Mouse (Mus musculus) layer of hippocampus, adult 8-10 months (tissue): ENCODE results near the gene Hapln2. TPM values are rescaled to one million over a fixed set of nuclear protein-coding genes. Genes with fewer than 3 reads are reported as not detected.

Experiments
- DNase-seq, 2 experiments: peaks; one replicate each; pipeline ENCODE4 v3.0.0; 2022; ENCODE audit warnings: low spot score in 2 of 2
- total RNA-seq, 4 experiments: library from RNA; stranded (reverse); gene quantifications; 2 replicates each; pipeline ENCODE4 v1.2.4; 2022

Hapln2 gene
- total RNA-seq, 4 experiments from 2014 or later, result 26.0 to 34.3 (median 29.3) TPM

GRCm38 (mm10) chr3:88005822-88006786 is 21.3 kb downstream of the Hapln2 start:
- DNase-seq, result no peak

GRCm38 (mm10) chr3:88002291-88002976 is 24.9 kb downstream of the Hapln2 start:
- no peak for DNase-seq

GRCm38 (mm10) chr3:88000816-88001595 is 26.4 kb downstream of the Hapln2 start:
- DNase-seq, result no peak

GRCm38 (mm10) chr3:88000181-88000580 is 27.2 kb downstream of the Hapln2 start, which contains the start of gene Bcan:
Gene Bcan (minus strand): TSS chr3:88000230.
- DNase-seq, result peak; percentile 51 to 54

- DNase-seq, result no peak
These were observed 28.0 kb downstream of the Hapln2 start for GRCm38 (mm10) chr3:87999243-87999895.

- DNase-seq, result peak in 1 of 2 experiments; percentile 74
These were observed 28.6 kb downstream of the Hapln2 start for GRCm38 (mm10) chr3:87998747-87999146.

GRCm38 (mm10) chr3:87996971-87997614 is 30.3 kb downstream of the Hapln2 start:
- DNase-seq, result no peak

GRCm38 (mm10) chr3:87996401-87996800 is 31.0 kb downstream of the Hapln2 start:
- no peak for DNase-seq

GRCm38 (mm10) chr3:87995331-87995730 is 32.1 kb downstream of the Hapln2 start:
- DNase-seq, result no peak

- DNase-seq, result no peak
These were observed 33.9 kb downstream of the Hapln2 start for GRCm38 (mm10) chr3:87993436-87993835.

- DNase-seq, result no peak
These were observed 37.4 kb downstream of the Hapln2 start for GRCm38 (mm10) chr3:87989935-87990334.

GRCm38 (mm10) chr3:87988068-87988467 is 39.3 kb downstream of the Hapln2 start:
- DNase-seq, result no peak

GRCm38 (mm10) chr3:87987633-87988032 is 39.8 kb downstream of the Hapln2 start:
- DNase-seq, result no peak

- peak; percentile 86 to 92 for DNase-seq
These were observed 40.5 kb downstream of the Hapln2 start for GRCm38 (mm10) chr3:87986868-87987267.

GRCm38 (mm10) chr3:87985505-87986320 is 41.7 kb downstream of the Hapln2 start:
- DNase-seq, result no peak

GRCm38 (mm10) chr3:87984094-87984493 is 43.3 kb downstream of the Hapln2 start:
- no peak for DNase-seq

- no peak for DNase-seq
These were observed 43.8 kb downstream of the Hapln2 start for GRCm38 (mm10) chr3:87983627-87984026.

GRCm38 (mm10) chr3:87982836-87983601 is 44.4 kb downstream of the Hapln2 start:
- no peak for DNase-seq
